Mouse (Mus musculus): Measurements from ENCODE around the gene Adck1. TPM values are rescaled to one million over a fixed set of nuclear protein-coding genes. Genes with fewer than 3 reads are reported as not detected.
"Not testable (repeated sequence)": the region's sequence is repeated elsewhere in the genome, so short reads cannot be mapped to it uniquely, and the experiment has no call there.

Gene Adck1
- total RNA-seq (2021) = 10 to 100 TPM; 31.6 to 33.3 TPM

DNA sequence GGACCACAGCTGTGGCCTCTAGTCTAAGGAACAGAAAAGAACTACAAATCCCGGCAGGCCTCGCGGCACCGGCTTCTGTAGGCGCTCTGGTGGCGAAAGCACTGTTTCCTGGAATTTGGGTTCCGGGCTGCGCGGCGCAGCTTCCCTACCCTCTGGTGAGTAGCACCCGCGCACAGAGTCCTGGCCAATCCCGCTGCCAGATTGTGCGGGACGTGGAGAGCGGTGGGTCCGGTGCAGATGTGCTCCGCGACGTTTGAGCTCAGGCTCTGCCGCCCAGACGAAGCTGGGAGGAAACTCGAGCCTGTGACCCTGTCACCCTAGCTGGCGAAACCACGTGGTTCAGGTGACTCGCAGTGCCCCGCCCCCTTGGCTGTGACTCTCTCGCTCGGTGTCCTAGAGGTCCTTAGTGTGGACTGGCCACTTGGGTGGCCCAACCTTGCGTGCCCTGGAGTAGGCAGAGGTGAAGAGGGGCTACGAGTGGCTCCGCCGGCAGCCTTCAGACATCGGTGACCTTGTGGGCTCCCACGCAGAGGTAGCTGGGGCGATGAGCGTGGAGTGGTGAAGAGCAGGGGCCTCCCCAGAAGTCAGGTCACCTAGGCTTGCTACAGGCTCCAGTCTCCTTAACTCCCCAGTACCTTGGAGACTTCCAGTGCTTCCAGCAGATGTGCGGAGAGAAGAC, at the start of gene Adck1:
TSS of gene Adck1 (plus strand) at position 114 of the 679 bp plus-strand sequence.
- DNase-seq = peak; percentile 91 to 92

GRCm38 (mm10) chr12:88314556-88314955, 45.8 kb upstream of the Adck1 start:
- DNase-seq = no peak

GRCm38 (mm10) chr12:88323926-88324325, 36.4 kb upstream of the Adck1 start, which contains the start of gene Gm5039:
Gm5039 (minus strand) TSS chr12:88324026.
- DNase-seq = not testable (repeated sequence)

DNA sequence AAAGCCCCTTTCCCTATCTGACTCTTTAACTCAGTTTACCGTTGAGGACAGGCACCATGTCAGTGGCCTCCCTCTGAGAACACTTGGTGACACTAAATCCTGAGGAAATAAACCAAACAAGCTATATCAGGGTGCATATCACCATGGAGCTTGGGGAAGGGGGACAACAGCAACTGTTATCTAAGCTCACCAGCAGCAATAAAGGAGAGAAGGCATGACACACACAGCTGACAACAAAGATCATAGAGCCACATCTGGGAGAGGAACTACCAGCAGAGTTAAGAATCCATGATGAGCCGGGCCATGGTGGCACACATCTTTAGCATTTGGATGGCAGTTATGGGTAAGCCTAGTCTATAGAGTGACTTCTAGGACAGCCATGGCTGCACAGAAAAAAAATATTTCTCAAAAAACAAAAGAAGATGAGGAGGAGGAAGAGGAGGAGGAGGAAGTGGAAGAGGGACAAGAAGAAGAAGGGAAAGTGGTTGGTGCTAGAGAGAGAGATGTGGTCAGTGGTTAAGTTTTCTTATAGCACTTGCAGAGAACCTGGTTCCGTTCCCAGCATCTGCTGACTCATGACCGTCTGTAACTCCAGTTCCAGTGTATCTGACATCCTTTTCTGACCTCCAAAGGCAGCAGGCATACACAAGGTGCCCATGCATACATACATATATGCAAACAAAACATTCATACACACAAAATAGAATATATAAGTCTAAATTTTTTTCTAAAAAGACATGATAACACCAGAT, 23.5 kb upstream of the Adck1 start:
- DNase-seq = not testable (repeated sequence)

DNA sequence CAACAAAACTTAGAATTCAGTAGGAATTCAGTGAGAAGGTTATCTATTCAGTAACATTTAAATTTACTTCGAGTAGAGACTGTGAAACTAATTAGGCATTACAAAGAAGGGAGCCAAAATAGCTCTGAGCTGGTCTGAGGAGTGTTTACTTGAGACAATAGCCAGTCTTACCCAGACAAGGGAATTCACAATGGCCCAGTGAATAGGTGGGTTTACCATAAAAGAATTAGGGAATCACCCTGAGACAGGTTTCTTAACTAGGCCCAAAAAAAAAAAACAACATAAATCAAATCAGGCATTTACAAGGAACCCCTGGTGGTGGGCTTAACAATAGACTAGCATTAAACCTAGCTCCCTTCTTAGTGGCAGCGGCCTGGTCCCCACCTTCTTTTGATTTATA, 19.1 kb upstream of the Adck1 start:
- DNase-seq = not testable (repeated sequence)

GRCm38 (mm10) chr12:88354182-88354702, 6.1 kb upstream of the Adck1 start:
- no peak for DNase-seq

GRCm38 (mm10) chr12:88361120-88361445, 729 bp downstream of the Adck1 start:
- DNase-seq = no peak

DNA sequence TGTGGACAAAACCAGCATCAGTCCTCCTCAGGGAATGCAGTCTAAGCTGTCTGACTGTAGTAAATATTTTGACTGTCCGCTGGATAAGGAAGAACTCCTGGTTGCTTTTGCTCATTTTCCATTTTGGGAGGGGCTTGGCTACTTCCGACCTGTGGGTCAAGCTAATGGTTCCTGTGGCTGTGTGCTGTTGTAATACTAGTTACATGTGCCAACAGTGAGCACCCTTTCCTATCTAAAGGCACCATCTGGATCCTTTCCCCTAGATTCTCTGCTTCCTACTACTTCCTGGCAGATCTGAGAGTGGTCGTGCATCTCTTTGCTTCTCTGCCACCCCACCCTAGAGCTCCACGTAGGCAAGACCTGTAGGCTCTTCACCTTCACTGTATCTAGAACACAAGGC, 7.3 kb downstream of the Adck1 start:
- DNase-seq = no peak

DNA sequence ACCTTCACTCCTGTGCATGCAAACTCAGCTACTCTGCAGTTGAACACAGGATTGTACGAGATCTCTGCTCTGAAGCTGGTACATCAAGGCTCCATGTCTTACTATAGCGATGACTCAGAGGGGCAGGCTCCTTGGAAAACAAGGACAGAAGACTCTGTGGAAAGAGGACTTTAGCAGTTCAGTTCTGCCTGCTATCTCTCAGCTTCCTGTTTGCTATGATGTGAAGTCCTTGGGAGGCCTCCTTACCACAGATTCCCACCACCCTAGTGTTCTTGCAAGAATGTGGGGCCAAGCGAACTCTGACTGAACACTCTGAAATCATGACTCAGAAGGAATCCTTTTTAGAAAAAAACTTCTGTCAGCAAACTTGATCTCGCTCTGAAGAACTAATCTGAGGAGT, 8.3 kb downstream of the Adck1 start:
- no peak for DNase-seq

GRCm38 (mm10) chr12:88369690-88370089, 9.3 kb downstream of the Adck1 start:
- DNase-seq = not testable (repeated sequence)

GRCm38 (mm10) chr12:88370321-88370720, 10.0 kb downstream of the Adck1 start:
- DNase-seq = not testable (repeated sequence)

DNA sequence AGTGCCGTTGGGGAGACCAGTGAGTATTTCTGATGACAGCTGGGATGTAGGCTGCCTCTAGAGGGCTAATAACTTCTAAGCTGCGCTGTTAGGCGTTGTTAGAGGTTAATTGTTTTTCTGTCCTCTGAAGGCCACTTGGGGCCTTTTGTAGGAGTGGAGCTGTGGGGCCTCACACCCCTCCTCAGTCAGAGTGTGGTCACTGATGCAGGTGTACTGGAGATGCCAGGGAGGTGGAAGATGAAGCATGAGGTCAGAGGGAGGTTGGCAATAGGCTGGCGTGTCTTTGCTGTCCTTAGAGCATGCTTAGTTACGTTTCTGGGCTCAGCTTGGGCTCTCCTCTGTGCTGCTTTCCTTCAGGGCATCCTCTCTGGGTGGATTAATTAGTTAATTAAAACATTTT, 11.7 kb downstream of the Adck1 start:
- no peak for DNase-seq

DNA sequence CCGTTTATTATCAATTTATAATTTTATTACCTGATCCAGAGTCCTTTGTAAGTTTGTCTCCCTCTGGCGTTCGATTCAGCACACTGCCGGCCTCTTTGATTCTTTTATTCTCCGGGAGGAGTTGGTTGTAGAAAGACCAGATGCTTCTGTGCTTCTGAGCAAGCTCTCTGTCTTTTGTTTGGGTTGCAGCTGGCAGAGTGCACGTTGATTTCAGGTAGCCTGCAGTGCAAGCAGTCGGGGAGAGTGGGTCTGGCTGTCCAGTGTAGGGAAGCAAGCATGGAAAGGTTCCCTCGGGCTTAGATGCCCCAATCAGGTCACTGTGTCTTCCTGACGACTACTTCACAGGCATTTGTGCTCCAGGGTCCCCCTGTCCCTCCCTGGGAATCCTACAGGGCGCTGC, 16.5 kb downstream of the Adck1 start:
- peak in 1 of 2 experiments; percentile 32 for DNase-seq

- no peak for DNase-seq
Measured at GRCm38 (mm10) chr12:88378256-88378655, 17.9 kb downstream of the Adck1 start.

- DNase-seq = peak; percentile 53 to 70
Measured at GRCm38 (mm10) chr12:88388832-88389231, 28.5 kb downstream of the Adck1 start.

GRCm38 (mm10) chr12:88398658-88399057, 38.3 kb downstream of the Adck1 start:
- no peak for DNase-seq

GRCm38 (mm10) chr12:88403541-88403940, 43.2 kb downstream of the Adck1 start:
- no peak for DNase-seq

DNA sequence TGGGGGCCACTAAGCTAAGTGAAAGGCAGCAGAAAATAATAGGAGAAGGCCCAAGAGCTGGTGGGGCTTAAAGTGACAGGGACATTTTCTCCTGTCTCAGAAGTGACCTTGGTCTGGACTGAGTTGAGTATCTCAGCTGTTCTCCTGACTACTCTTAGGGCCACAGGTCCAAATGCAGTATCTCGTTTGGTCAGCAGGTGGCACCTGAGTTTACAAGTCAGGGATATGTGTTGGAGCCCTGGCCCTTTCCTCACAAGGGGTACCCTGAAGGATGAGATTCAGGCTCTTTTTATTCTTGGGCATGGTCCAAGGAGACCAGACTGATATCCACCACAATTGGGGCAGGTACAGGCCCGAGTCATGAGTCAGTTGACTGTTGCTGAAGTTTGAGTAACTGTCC, 44.8 kb downstream of the Adck1 start:
- DNase-seq = peak; percentile 74

GRCm38 (mm10) chr12:88407996-88408322, 47.6 kb downstream of the Adck1 start:
- no peak for DNase-seq

DNA sequence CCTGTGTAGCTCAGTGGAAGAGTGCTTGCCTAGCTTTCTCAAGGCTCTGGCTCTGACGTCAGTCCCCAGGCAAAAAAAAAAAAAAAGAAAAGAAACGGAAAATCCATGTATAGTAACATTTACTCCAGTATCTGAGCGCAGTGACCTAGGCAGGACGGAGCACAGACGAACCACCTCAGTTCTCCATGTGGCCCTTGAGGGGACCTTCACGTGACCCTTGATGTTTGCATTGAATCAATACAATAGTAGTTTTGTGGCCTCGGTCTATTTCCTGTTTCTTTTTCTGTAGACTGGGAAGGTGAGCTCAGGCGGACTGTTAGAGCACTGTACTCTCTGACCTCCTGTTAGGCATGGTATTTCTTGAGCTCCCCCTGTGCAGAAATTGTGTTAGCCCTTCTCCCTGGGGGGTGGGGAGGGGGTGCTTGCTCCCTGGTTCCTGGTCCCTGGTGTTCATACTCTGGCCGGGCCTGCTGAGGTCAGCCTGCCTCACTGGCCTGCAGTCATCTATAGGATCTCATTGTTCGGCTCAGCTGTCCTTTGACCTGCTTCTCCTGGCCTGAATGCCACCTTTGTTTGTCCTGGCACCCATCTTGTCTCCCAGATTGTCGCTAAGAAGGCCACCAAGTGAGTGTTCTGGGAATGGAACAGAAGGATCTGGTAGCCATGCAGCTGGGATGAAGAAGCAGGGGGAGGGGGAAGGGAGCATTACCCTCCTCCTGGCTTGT, 48.1 kb downstream of the Adck1 start:
- DNase-seq = no peak

- DNase-seq = no peak
Measured at GRCm38 (mm10) chr12:88413239-88413638, 52.9 kb downstream of the Adck1 start.

GRCm38 (mm10) chr12:88419912-88420621, 59.7 kb downstream of the Adck1 start:
- DNase-seq = no peak

DNA sequence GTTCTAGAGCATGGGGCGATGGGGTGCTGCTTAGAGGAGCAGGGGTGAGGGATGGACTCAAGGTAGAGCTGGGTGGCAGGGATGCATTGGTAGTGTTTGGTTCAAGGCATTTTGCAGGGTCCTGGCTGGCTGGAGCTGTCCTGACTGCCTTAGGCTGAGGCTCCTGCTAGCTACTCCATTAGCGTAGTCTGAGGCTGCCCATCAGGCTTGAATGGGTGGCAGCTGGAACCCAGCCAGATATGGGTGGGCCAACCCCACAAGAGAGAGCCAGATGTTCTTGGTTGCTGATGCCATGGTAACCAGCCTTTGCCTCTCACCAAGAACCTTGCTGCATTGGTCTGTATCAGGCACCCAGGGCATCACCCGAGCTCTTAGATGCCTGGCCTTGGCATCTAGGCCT, 66.6 kb downstream of the Adck1 start:
- no peak for DNase-seq

All from layer of hippocampus, postnatal 36 days (tissue).